Mouse (Mus musculus): ENCODE data around the gene Rpl7a.

Gene Rpl7a

DNA sequence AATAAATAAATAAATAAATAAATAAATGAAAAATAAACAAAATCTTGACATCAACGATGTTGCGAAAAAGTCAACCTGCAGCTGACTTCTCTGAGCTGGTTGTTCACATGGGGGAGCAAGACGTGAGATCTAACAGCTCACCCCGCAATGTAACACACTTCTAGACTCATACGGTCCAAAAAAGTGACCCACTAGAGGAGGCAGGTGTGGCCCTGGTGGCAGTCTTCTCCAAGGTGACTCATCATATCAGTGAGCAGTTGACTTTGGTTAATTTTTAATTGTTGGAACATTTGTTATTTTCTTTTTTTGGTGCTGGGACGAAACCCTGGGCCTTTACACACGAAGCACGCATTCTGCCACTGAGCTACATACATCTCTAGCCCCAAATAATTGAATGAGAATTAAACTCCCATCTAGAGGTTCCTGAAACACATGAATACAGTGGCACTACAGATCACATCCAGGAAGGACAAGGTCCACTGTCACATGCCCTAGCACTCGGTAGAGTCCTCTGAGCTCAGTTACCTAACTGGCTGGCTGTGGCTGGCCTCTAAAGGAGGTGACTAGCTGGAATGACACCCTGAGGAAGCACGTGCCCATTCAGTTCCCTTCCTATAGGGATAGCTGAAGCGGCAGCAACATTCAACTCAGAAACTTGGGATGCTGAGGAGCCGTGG, 46.4 kb downstream of the Rpl7a start:
- no peak for DNase-seq

DNA sequence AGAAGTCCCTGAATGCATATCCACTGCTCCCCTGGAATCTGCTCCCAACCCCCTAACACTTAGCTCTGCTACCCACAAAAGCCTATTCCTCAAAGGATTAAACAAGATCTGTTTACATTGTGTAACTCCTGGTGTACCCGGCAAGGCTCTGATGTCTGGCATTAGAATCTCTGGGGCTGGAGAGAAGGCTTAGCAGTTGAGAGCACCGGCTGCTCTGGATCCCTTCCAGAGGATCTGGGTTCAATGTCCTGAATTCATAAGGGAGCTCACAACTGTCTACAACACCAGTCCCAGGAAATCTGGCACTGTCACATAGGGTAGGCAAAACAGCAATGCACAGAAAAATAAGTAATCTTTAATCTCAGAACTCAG, 46.9 kb downstream of the Rpl7a start:
- no peak for DNase-seq

- no peak for DNase-seq
These were observed 50.2 kb downstream of the Rpl7a start for GRCm38 (mm10) chr2:26960756-26961155.

All from thymus, postnatal 25 days (tissue).